Mouse (Mus musculus) splenic B cell, adult 2 months (primary cell): ENCODE results near the gene Ppp4r3b.

ENCODE experiments used
- DNase-seq: peaks from one replicate; pipeline ENCODE4 v3.0.0-alpha.2; 2011; ENCODE audit warnings: low read depth, low spot score
- H3K27me3 ChIP-seq: 2 replicates; pipeline ENCODE4 v1.6.1; 2012; ENCODE audit warnings: mild to moderate bottlenecking, low read length, moderate library complexity, mixed read lengths; ENCODE audit not compliant: control insufficient read depth, poor library complexity, insufficient read depth, severe bottlenecking
- H3K36me3 ChIP-seq: 2 replicates; pipeline ENCODE4 v1.6.1; 2012; ENCODE audit warnings: mild to moderate bottlenecking, low read length, moderate library complexity, mixed read lengths; ENCODE audit not compliant: control insufficient read depth, poor library complexity, insufficient read depth, severe bottlenecking

Ppp4r3b gene

GRCm38 (mm10) chr11:29209774-29210173 lies 37.1 kb downstream of the Ppp4r3b start:
- H3K36me3 ChIP-seq = peaks cover 14% of the 10 kb centered on the region; the same call in 1 of the 2 replicates
- H3K27me3 ChIP-seq = no peaks in the 10 kb centered on the region
- no peak for DNase-seq

GRCm38 (mm10) chr11:29216196-29216595 lies 43.5 kb downstream of the Ppp4r3b start:
- H3K36me3 ChIP-seq = peaks cover 20% of the 10 kb centered on the region; the same call in 1 of the 2 replicates
- DNase-seq = no peak
- H3K27me3 ChIP-seq = no peaks in the 10 kb centered on the region

GRCm38 (mm10) chr11:29219055-29219454 lies 46.4 kb downstream of the Ppp4r3b start:
- H3K36me3 ChIP-seq = peaks cover 16% of the 10 kb centered on the region; the same call in 1 of the 2 replicates
- DNase-seq = no peak

GRCm38 (mm10) chr11:29222310-29222709 lies 49.6 kb downstream of the Ppp4r3b start:
- H3K27me3 ChIP-seq = no peaks in the 10 kb centered on the region
- no peak for DNase-seq

More at GRCm38 (mm10) chr11:29219055-29219454, 46.4 kb downstream of the Ppp4r3b start:
- no peaks in the 10 kb centered on the region for H3K27me3 ChIP-seq

GRCm38 (mm10) chr11:29224754-29225153 lies 52.1 kb downstream of the Ppp4r3b start:
- DNase-seq = no peak
- H3K36me3 ChIP-seq = peaks cover 8% of the 10 kb centered on the region
- H3K27me3 ChIP-seq = no peaks in the 10 kb centered on the region

More at GRCm38 (mm10) chr11:29222310-29222709, 49.6 kb downstream of the Ppp4r3b start:
- peaks cover 12% of the 10 kb centered on the region for H3K36me3 ChIP-seq

- H3K27me3 ChIP-seq = no peaks in the 10 kb centered on the region
- DNase-seq = no peak
Measured at GRCm38 (mm10) chr11:29228957-29229356, 56.3 kb downstream of the Ppp4r3b start.

GRCm38 (mm10) chr11:29233569-29233968 lies 60.9 kb downstream of the Ppp4r3b start:
- H3K36me3 ChIP-seq = 0 out of 2 replicates have a peak, but pooled peaks cover 4% of the 10 kb centered on the region
- DNase-seq = no peak
- no peaks in the 10 kb centered on the region for H3K27me3 ChIP-seq

More at GRCm38 (mm10) chr11:29228957-29229356, 56.3 kb downstream of the Ppp4r3b start:
- H3K36me3 ChIP-seq = peaks cover 5% of the 10 kb centered on the region; the same call in 1 of the 2 replicates

GRCm38 (mm10) chr11:29237364-29237763 lies 64.7 kb downstream of the Ppp4r3b start:
- H3K36me3 ChIP-seq = 0 out of 2 replicates have a peak, but pooled peaks cover 6% of the 10 kb centered on the region

GRCm38 (mm10) chr11:29238047-29238446 lies 65.4 kb downstream of the Ppp4r3b start:
- DNase-seq = no peak
- Histone ChIP-seq H3K27me3 (no peaks in the 10 kb centered on the region), H3K36me3 (peaks cover 4% of the 10 kb centered on the region; the same call in 1 of the 2 replicates)

More at GRCm38 (mm10) chr11:29237364-29237763, 64.7 kb downstream of the Ppp4r3b start:
- H3K27me3 ChIP-seq = no peaks in the 10 kb centered on the region
- DNase-seq = no peak

GRCm38 (mm10) chr11:29238551-29238950 lies 65.9 kb downstream of the Ppp4r3b start:
- no peak for DNase-seq
- H3K36me3 ChIP-seq = peaks cover 2% of the 10 kb centered on the region; the same call in 1 of the 2 replicates
- H3K27me3 ChIP-seq = no peaks in the 10 kb centered on the region

GRCm38 (mm10) chr11:29239353-29239752 lies 66.7 kb downstream of the Ppp4r3b start:
- peaks cover 2% of the 10 kb centered on the region; the same call in 1 of the 2 replicates for H3K36me3 ChIP-seq
- no peaks in the 10 kb centered on the region for H3K27me3 ChIP-seq
- no peak for DNase-seq

GRCm38 (mm10) chr11:29241961-29242360 lies 69.3 kb downstream of the Ppp4r3b start:
- Histone ChIP-seq H3K27me3 (no peaks in the 10 kb centered on the region), H3K36me3 (peaks cover 2% of the 10 kb centered on the region; the same call in 1 of the 2 replicates)
- no peak for DNase-seq

GRCm38 (mm10) chr11:29245988-29246387 lies 73.3 kb downstream of the Ppp4r3b start:
- Histone ChIP-seq H3K27me3 (no peaks in the 10 kb centered on the region), H3K36me3 (peaks cover 2% of the 10 kb centered on the region; the same call in 1 of the 2 replicates)
- DNase-seq = no peak

GRCm38 (mm10) chr11:29246883-29247650 lies 74.4 kb downstream of the Ppp4r3b start, which contains the start of gene Cfap36:
Gene Cfap36 (minus strand): TSS chr11:29247409.
- peak; percentile 97 for DNase-seq
- Histone ChIP-seq H3K27me3 (no peaks in the 10 kb centered on the region), H3K36me3 (peaks cover under 1% of the 10 kb centered on the region; the same call in 1 of the 2 replicates)

- peak; percentile 12 for DNase-seq
- Histone ChIP-seq H3K27me3 (no peaks in the 10 kb centered on the region), H3K36me3 (no peaks in the 10 kb centered on the region)
Measured at GRCm38 (mm10) chr11:29247725-29248124, 75.0 kb downstream of the Ppp4r3b start.
